Mouse (Mus musculus): ENCODE data around the gene Scn2a.

GRCm38 (mm10) chr2:65658430-65658829 lies 37.9 kb downstream of the Scn2a start:
- no peak for TF ChIP-seq CTCF (IDR thresholded peaks at IDR 0.05; ENCODE audit: low read depth, low read length)
- TF ChIP-seq POLR2A (IDR thresholded peaks at IDR 0.05; ENCODE audit: borderline replicate concordance, low read depth, low read length): no peak
